In genomic region chr16:35939261-35939660, GRCm38 (mm10) we compare ENCODE assay signal across 8 mouse cellular contexts. TPM values are rescaled to one million over a fixed set of nuclear protein-coding genes. Genes with fewer than 3 reads are reported as not detected.
DNase-seq lines count a peak whose midpoint lies in the region; ATAC-seq and TF ChIP-seq lines count a peak whose summit lies in the region.

No protein-coding gene starts in this region.

- WGBS in cerebellum, adult 2 months, result 11% methylated on average over 6 of the region's 6 CpGs
- 6% methylated on average over 6 of the region's 6 CpGs for WGBS in embryonic facial prominence, embryonic 14.5 days
- WGBS in intestine, embryonic 14.5 days, result 4% methylated on average over 6 of the region's 6 CpGs
- WGBS in liver, postnatal 0 days (ENCODE audit: insufficient replicate concordance), result 3% methylated on average over 6 of the region's 6 CpGs
- 7% methylated on average over 6 of the region's 6 CpGs for WGBS in neural tube, embryonic 14.5 days

- H3K27ac ChIP-seq in cerebellum, adult 2 months (ENCODE audit: insufficient read depth, low read length), result no peak overlapping the region
- H3K27ac ChIP-seq in embryonic facial prominence, embryonic 14.5 days (replicated peaks; ENCODE audit: low read depth, low read length), result no peak overlapping the region
- H3K27ac ChIP-seq in intestine, embryonic 14.5 days (ENCODE audit: low read depth), result peak overlapping the region; percentile 57; the same call in 1 of the 2 replicates
- H3K27ac ChIP-seq in liver, postnatal 0 days (ENCODE audit: low read depth), result peak overlapping the region; percentile 97
- no peak overlapping the region for H3K27ac ChIP-seq in neural tube, embryonic 14.5 days (ENCODE audit: low read depth, low read length)

- DNase-seq in cerebellum, adult 2 months, result no peak
- DNase-seq in cerebellum, adult 18-20 months, result no peak
- peak; percentile 23 for DNase-seq in embryonic facial prominence, embryonic 14.5 days (ENCODE audit: low spot score)
- DNase-seq in intestine, embryonic 14.5 days (ENCODE audit: low spot score), result peak; percentile 55
- peak; percentile 30 for DNase-seq in liver, postnatal 0 days
- no peak for DNase-seq in frontal cortex, postnatal 25 days (ENCODE audit: low spot score in 2 of 2)

- no peak for TF ChIP-seq CTCF in cerebellum, adult 2 months (IDR thresholded peaks at IDR 0.05; ENCODE audit: borderline replicate concordance, insufficient read depth, low read depth, low read length)
- TF ChIP-seq CTCF in liver, postnatal 0 days (IDR thresholded peaks at IDR 0.05; ENCODE audit: low read depth), result no peak

- no peaks in the 10 kb centered on the region for H3K9me3 ChIP-seq in embryonic facial prominence, embryonic 14.5 days (ENCODE audit: control insufficient read depth, low read length)
- no peaks in the 10 kb centered on the region for H3K9me3 ChIP-seq in intestine, embryonic 14.5 days (ENCODE audit: control insufficient read depth, low read length)
- H3K9me3 ChIP-seq in liver, postnatal 0 days (ENCODE audit: low read length), result no peaks in the 10 kb centered on the region
- no peaks in the 10 kb centered on the region for H3K9me3 ChIP-seq in neural tube, embryonic 14.5 days (ENCODE audit: control insufficient read depth, low read length)

- peak overlapping the region; percentile 63 for H3K4me3 ChIP-seq in cerebellum, adult 2 months (replicated peaks; ENCODE audit: insufficient read depth, low read depth, low read length)
- H3K4me3 ChIP-seq in embryonic facial prominence, embryonic 14.5 days (ENCODE audit: low read depth, low read length), result peak overlapping the region; percentile 61
- peak overlapping the region; percentile 76 for H3K4me3 ChIP-seq in intestine, embryonic 14.5 days (ENCODE audit: low read depth, low read length)
- H3K4me3 ChIP-seq in liver, postnatal 0 days (ENCODE audit: low read depth, low read length), result peak overlapping the region; percentile 100
- peak overlapping the region; percentile 38 for H3K4me3 ChIP-seq in neural tube, embryonic 14.5 days (ENCODE audit: low read depth, low read length)

- no peaks in the 10 kb centered on the region for H3K4me1 ChIP-seq in cerebellum, adult 2 months (ENCODE audit: control insufficient read depth, insufficient read depth, low read length)
- peaks cover 3% of the 10 kb centered on the region; the same call in 1 of the 2 replicates for H3K4me1 ChIP-seq in embryonic facial prominence, embryonic 14.5 days (ENCODE audit: control insufficient read depth, insufficient read depth, low read length)
- H3K4me1 ChIP-seq in intestine, embryonic 14.5 days (replicated peaks; ENCODE audit: control insufficient read depth, insufficient read depth, low read length), result peaks cover 4% of the 10 kb centered on the region
- H3K4me1 ChIP-seq in liver, postnatal 0 days (ENCODE audit: insufficient read depth), result peaks cover 16% of the 10 kb centered on the region
- no peaks in the 10 kb centered on the region for H3K4me1 ChIP-seq in neural tube, embryonic 14.5 days (ENCODE audit: control insufficient read depth, insufficient read depth, low read length)

- H3K9ac ChIP-seq in embryonic facial prominence, embryonic 14.5 days (ENCODE audit: low read depth, low read length), result peak overlapping the region; percentile 66
- H3K9ac ChIP-seq in intestine, embryonic 14.5 days (ENCODE audit: low read length), result peak overlapping the region; percentile 59
- peak overlapping the region; percentile 97 for H3K9ac ChIP-seq in liver, postnatal 0 days (replicated peaks)
- H3K9ac ChIP-seq in neural tube, embryonic 14.5 days (replicated peaks; ENCODE audit: low read depth, low read length), result peak overlapping the region; percentile 39; the same call in 1 of the 2 replicates

- TF ChIP-seq POLR2A in cerebellum, adult 2 months (IDR thresholded peaks at IDR 0.05; ENCODE audit: borderline replicate concordance, insufficient read depth, low read length), result no peak

- ATAC-seq in CD4-positive, CD25-positive, alpha-beta regulatory T cell, adult 4 months, result peak; percentile 7
- peak; percentile 32 for ATAC-seq in embryonic facial prominence, embryonic 14.5 days (ENCODE audit: low read depth)
- ATAC-seq in intestine, embryonic 14.5 days (replicated peaks; ENCODE audit: low FRiP score, low TSS enrichment, low read depth), result peak; percentile 26
- ATAC-seq in liver, postnatal 0 days, result peak; percentile 49
- ATAC-seq in neural tube, embryonic 14.5 days (ENCODE audit: low read depth), result 0 out of 2 replicates have a peak, but pooled peaks have one; percentile 6

- peak overlapping the region; percentile 73 for H3K4me2 ChIP-seq in embryonic facial prominence, embryonic 14.5 days (ENCODE audit: low read depth, low read length)
- peak overlapping the region; percentile 63 for H3K4me2 ChIP-seq in intestine, embryonic 14.5 days (ENCODE audit: low read length)
- peak overlapping the region; percentile 91 for H3K4me2 ChIP-seq in liver, postnatal 0 days (ENCODE audit: low read depth, low read length)
- peak overlapping the region; percentile 60 for H3K4me2 ChIP-seq in neural tube, embryonic 14.5 days (ENCODE audit: low read depth, low read length)

- no peaks in the 10 kb centered on the region for H3K36me3 ChIP-seq in embryonic facial prominence, embryonic 14.5 days (ENCODE audit: control insufficient read depth, insufficient read depth, low read length)
- H3K36me3 ChIP-seq in intestine, embryonic 14.5 days (ENCODE audit: control insufficient read depth, insufficient read depth, low read length), result no peaks in the 10 kb centered on the region
- H3K36me3 ChIP-seq in liver, postnatal 0 days (replicated peaks; ENCODE audit: insufficient read depth, low read length), result peaks cover 47% of the 10 kb centered on the region
- H3K36me3 ChIP-seq in neural tube, embryonic 14.5 days (ENCODE audit: control insufficient read depth, insufficient read depth, low read length), result no peaks in the 10 kb centered on the region

- H3K27me3 ChIP-seq in cerebellum, adult 2 months (ENCODE audit: control insufficient read depth, insufficient read depth, low read length), result no peaks in the 10 kb centered on the region
- H3K27me3 ChIP-seq in embryonic facial prominence, embryonic 14.5 days (replicated peaks; ENCODE audit: control insufficient read depth, insufficient read depth, low read length), result no peaks in the 10 kb centered on the region
- H3K27me3 ChIP-seq in intestine, embryonic 14.5 days (replicated peaks; ENCODE audit: control insufficient read depth, insufficient read depth, low read length), result no peaks in the 10 kb centered on the region
- no peaks in the 10 kb centered on the region for H3K27me3 ChIP-seq in liver, postnatal 0 days (ENCODE audit: insufficient read depth, low read length)
- no peaks in the 10 kb centered on the region for H3K27me3 ChIP-seq in neural tube, embryonic 14.5 days (ENCODE audit: control insufficient read depth, insufficient read depth, low read length)

- TF ChIP-seq EP300 in liver, postnatal 0 days (IDR thresholded peaks at IDR 0.05; ENCODE audit: low read depth), result no peak

RNA-seq across cellular contexts. Expression of gene Dtx3l, which starts 0.3 kb away (rescaled TPM):
- polyA plus RNA-seq in cerebellum, adult 2 months (2012; rRNA removed), result 2.2 and 2.5 TPM in 2 replicates
- 10 to 100 TPM; 60.4 to 61.4 TPM for polyA plus RNA-seq in CD4-positive, CD25-positive, alpha-beta regulatory T cell, adult 4 months (2017; shearing (Covaris generic))
- 4.3 and 4.5 TPM in 2 replicates for polyA plus RNA-seq in embryonic facial prominence, embryonic 14.5 days (2014; fragmentation: Nextera tagmentation; extraction: Ambion mirVana)
- 8.0 and 8.2 TPM in 2 replicates for polyA plus RNA-seq in intestine, embryonic 14.5 days (2014; fragmentation: Nextera tagmentation; extraction: Ambion mirVana)
- polyA plus RNA-seq in liver, postnatal 0 days (2015; fragmentation: Nextera tagmentation; extraction: Ambion mirVana), result 15.8 and 16.3 TPM in 2 replicates
- polyA plus RNA-seq in neural tube, embryonic 14.5 days (2014; fragmentation: Nextera tagmentation; extraction: Ambion mirVana), result 0.95 and 2.0 TPM in 2 replicates

RNA-seq across cellular contexts. Expression of gene Parp9, which starts 1.0 kb away (rescaled TPM):
- polyA plus RNA-seq in cerebellum, adult 2 months (2012; rRNA removed), result 2.6 and 2.9 TPM in 2 replicates
- 10 to 100 TPM; 73.8 to 98.6 TPM for polyA plus RNA-seq in CD4-positive, CD25-positive, alpha-beta regulatory T cell, adult 4 months (2017; shearing (Covaris generic))
- 5.4 and 6.1 TPM in 2 replicates for polyA plus RNA-seq in embryonic facial prominence, embryonic 14.5 days (2014; fragmentation: Nextera tagmentation; extraction: Ambion mirVana)
- 9.3 and 11.0 TPM in 2 replicates for polyA plus RNA-seq in intestine, embryonic 14.5 days (2014; fragmentation: Nextera tagmentation; extraction: Ambion mirVana)
- polyA plus RNA-seq in liver, postnatal 0 days (2015; fragmentation: Nextera tagmentation; extraction: Ambion mirVana), result 21.8 and 23.4 TPM in 2 replicates
- 0.78 and 2.1 TPM in 2 replicates for polyA plus RNA-seq in neural tube, embryonic 14.5 days (2014; fragmentation: Nextera tagmentation; extraction: Ambion mirVana)

RNA-seq across cellular contexts. Expression of gene Kpna1, which starts 39.3 kb away (rescaled TPM):
- polyA plus RNA-seq in cerebellum, adult 2 months (2012; rRNA removed), result 46.2 and 46.6 TPM in 2 replicates
- polyA plus RNA-seq in CD4-positive, CD25-positive, alpha-beta regulatory T cell, adult 4 months (2017; shearing (Covaris generic)), result 10 to 100 TPM; 42.1 to 46.4 TPM
- 40.4 and 42.0 TPM in 2 replicates for polyA plus RNA-seq in embryonic facial prominence, embryonic 14.5 days (2014; fragmentation: Nextera tagmentation; extraction: Ambion mirVana)
- 44.4 and 48.1 TPM in 2 replicates for polyA plus RNA-seq in intestine, embryonic 14.5 days (2014; fragmentation: Nextera tagmentation; extraction: Ambion mirVana)
- polyA plus RNA-seq in liver, postnatal 0 days (2015; fragmentation: Nextera tagmentation; extraction: Ambion mirVana), result 14.8 and 17.6 TPM in 2 replicates
- polyA plus RNA-seq in neural tube, embryonic 14.5 days (2014; fragmentation: Nextera tagmentation; extraction: Ambion mirVana), result 89.3 and 101 TPM in 2 replicates

Comparison
In these comparisons a context has a peak if more than half of its experiments do, and no peak if none do; other contexts are left out.
1. DNase-seq: peak in embryonic facial prominence, embryonic 14.5 days (single experiment), intestine, embryonic 14.5 days (single experiment) and liver, postnatal 0 days (single experiment); none in cerebellum, adult 2 months (0 of 2), cerebellum, adult 18-20 months (0 of 2) and frontal cortex, postnatal 25 days (0 of 2).
2. H3K27ac ChIP-seq: peak in intestine, embryonic 14.5 days (single experiment) and liver, postnatal 0 days (single experiment); none in cerebellum, adult 2 months (single experiment), embryonic facial prominence, embryonic 14.5 days (single experiment) and neural tube, embryonic 14.5 days (single experiment).
3. H3K4me3 ChIP-seq: peak in every context shown above with its lines; median percentile 100 in liver, postnatal 0 days; 76 in intestine, embryonic 14.5 days; 63 in cerebellum, adult 2 months; 61 in embryonic facial prominence, embryonic 14.5 days; 38 in neural tube, embryonic 14.5 days.
4. H3K9ac ChIP-seq: peak in every context shown above with its lines; median percentile 97 in liver, postnatal 0 days; 66 in embryonic facial prominence, embryonic 14.5 days; 59 in intestine, embryonic 14.5 days; 39 in neural tube, embryonic 14.5 days.
5. Peak in every context shown above with its lines, with median percentiles within 50 percentile points of each other: ATAC-seq and H3K4me2 ChIP-seq.